Mouse (Mus musculus) adrenal gland, postnatal 25 days (tissue): ENCODE results near the gene Arvcf. TPM values are rescaled to one million over a fixed set of nuclear protein-coding genes. Genes with fewer than 3 reads are reported as not detected.

ENCODE experiments used
- DNase-seq: peaks from one replicate; pipeline ENCODE4 v3.0.0; 2021; ENCODE audit warnings: mixed read lengths
- microRNA-seq, 2 experiments: library from miRNA; unstranded; fragments of <30 nt; microRNA quantifications; one replicate each; pipeline ENCODE4 v1.2.0; 2021
- total RNA-seq: library from RNA; stranded (reverse); gene quantifications from 2 replicates; pipeline ENCODE4 v1.2.3, GENCODE M21; 2021

Arvcf gene
- total RNA-seq, 1 experiment from 2014 or later = 48.1 TPM

DNA sequence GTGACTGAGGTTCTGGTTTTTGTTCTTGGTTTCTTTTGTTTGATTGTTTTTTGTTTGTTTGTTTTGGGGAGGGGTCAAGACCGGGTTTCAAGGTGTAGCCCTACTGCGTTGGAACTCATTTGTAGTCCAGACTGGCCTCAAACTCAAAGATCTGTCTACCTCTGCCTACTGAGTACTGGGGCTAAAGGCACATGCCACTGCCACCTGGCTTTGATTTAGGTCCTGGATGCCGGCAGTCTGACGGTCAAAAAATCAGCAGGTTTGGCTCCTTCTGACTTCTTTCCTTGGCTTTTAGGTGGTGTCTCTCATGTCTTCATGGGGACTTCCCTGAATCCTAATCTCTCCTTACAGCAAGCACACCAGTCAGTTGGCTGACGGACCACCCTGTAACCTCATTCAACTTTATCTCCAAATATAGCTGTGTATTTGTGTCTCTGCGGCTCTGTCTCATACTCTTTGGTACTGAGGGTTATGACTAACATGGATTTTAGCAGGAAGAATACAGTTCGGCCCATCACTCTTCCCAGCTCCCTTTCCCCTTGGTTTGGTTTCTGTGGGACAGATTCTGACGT is 82.7 kb downstream of the Arvcf start:
- no peak for DNase-seq

- DNase-seq = no peak
Observed at GRCm38 (mm10) chr16:18433341-18433920, 85.4 kb downstream of the Arvcf start.

GRCm38 (mm10) chr16:18436128-18436527 is 88.1 kb downstream of the Arvcf start:
- no peak for DNase-seq

DNA sequence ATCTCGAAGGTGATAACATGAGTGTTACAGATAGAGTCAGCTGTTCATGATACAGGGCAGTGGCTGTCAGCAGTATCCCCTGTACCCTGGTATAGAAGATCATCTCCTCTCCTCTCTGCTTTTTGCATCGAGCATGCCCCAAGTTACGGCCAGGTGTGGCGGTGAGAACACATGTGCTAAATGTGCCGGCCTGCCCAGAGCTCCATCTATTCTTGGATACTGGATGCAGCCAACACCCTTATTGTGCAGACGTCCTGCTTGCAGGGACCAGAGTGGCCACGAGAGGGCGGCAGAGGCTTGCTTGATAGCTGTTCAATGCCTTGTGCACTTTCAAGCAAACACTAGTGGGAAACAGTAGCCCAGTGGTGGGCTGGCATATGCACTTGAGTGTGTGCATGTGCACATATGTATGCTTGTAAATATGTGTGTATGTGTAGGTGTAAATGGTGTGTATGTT is 95.4 kb downstream of the Arvcf start:
- peak; percentile 95 for DNase-seq

- no peak for DNase-seq
Observed at GRCm38 (mm10) chr16:18447243-18447642, 99.3 kb downstream of the Arvcf start.

GRCm38 (mm10) chr16:18448104-18448503 is 100.1 kb downstream of the Arvcf start:
- DNase-seq = no peak

DNA sequence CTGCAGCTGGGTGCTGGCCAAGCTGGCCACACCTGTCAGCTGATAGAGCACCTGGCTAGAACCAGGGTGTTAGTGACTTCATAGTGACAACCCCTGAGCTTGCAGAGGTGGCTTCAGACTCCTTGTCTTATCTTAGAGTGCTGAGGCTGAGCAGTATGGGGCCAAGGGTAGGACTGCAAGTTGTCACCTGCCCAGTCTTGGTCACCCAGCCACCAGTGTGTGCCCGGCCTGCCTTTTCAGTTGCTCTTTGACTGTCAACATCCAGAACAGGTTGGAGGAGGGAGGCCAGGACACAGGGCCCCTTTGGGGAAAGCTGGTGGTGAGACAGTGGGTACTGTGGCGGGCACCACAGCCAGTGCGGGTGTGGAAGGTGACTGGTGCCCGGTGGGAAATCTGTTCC is 101.0 kb downstream of the Arvcf start:
- DNase-seq = no peak

DNA sequence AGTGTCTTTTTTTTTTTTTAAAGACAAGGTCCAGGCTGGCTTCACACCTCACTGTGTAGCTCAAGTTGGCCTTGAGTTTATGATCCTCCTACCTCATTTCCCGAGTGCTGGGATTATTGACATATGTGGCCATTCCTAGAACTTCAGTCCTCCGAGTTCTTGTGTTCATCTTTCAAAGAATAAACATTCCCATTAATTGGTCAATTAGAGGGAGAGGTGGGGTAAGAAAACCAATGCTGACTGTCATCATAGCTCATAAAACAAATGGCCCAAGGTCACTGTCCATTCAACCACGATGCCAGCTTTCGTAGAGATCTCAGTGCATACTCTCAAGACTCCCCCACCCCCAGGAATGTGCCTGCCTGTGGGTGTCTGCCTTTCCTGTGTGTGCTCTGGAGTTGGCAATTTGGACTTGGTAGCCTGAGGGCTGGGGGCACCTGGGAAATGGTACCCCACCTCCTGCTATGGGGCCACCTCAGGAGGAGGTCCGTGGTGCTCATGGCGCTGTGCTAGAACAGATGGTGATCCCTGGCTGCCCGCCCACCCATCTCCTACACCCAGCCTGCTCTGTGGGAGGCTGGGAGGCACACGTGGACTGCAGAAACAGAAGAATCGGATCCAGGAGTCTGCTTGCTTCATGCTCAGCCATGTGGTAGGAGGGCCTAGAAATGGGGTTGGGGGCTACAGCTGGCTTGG is 103.7 kb downstream of the Arvcf start:
- no peak for DNase-seq

DNA sequence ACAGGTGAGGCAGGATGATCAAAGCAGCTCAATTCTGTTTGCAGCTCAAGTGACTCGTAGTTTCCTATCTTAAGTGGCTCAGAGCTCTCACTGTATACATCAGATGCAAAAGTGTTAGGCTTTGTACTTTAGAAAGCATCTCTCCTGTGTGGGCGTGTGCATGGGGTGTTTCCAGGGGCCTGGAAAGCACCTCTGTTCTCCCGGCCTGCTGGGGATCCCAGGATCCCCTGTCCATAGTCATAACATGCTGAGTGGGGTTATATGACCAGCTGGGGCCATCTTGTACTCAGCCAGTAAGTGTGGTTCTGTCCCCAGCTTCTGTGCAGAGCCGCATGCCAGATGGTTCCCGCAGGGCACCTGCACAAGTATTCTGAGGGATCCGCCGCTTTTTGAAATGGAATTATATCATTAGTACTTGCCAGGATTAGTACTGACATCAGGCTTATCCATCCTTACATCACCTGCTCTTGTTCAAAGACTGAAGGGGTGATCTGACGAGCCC is 104.4 kb downstream of the Arvcf start:
- no peak for DNase-seq

- DNase-seq = no peak
Observed at GRCm38 (mm10) chr16:18453846-18454245, 105.9 kb downstream of the Arvcf start.

GRCm38 (mm10) chr16:18455407-18455806 is 107.4 kb downstream of the Arvcf start:
- no peak for DNase-seq

Small RNA genes lying within 50 kb of the gene (microRNA-seq; reads per million reads assigned to microRNA genes)
- gene Gm26219 (0 reads per million in 2 experiments), gene Mir185 (1,120 to 1,690 reads per million in 2 experiments)

Other genes with a start within 250 kb of the Arvcf start
- gene Rtn4r, start 220.5 kb upstream of the Arvcf start, total RNA-seq = not detected in 2 replicates
- not detected in 2 replicates for gene Ccdc188, start 130.3 kb upstream of the Arvcf start, total RNA-seq
- 21.5 and 26.8 TPM in 2 replicates for gene Zdhhc8, start 113.0 kb upstream of the Arvcf start, total RNA-seq
- 60.1 and 63.9 TPM in 2 replicates for gene Trmt2a, start 99.5 kb upstream of the Arvcf start, total RNA-seq
- 139 and 168 TPM in 2 replicates for gene Ranbp1, start 99.5 kb upstream of the Arvcf start, total RNA-seq
- not detected in 2 replicates for gene Gm49776, start 89.9 kb upstream of the Arvcf start, total RNA-seq
- gene Dgcr8, start 58.9 kb upstream of the Arvcf start, total RNA-seq = 37.2 and 39.0 TPM in 2 replicates
- gene Tango2, start 79 bp upstream of the Arvcf start, total RNA-seq = 39.4 and 57.3 TPM in 2 replicates
- gene Txnrd2, start 78.2 kb downstream of the Arvcf start, total RNA-seq = 73.7 and 79.7 TPM in 2 replicates
- 147 and 150 TPM in 2 replicates for gene Comt, start 78.7 kb downstream of the Arvcf start, total RNA-seq
- 4.0 and 9.4 TPM in 2 replicates for gene Gnb1l, start 150.5 kb downstream of the Arvcf start, total RNA-seq
- gene Rtl10, start 150.7 kb downstream of the Arvcf start, total RNA-seq = 7.1 and 8.6 TPM in 2 replicates
- gene Tbx1, start 242.5 kb downstream of the Arvcf start, total RNA-seq = 0.52 TPM in 1 of 2 replicates, not detected in the other